8 mouse cellular contexts compared by ENCODE assay signal in the genomic region with DNA sequence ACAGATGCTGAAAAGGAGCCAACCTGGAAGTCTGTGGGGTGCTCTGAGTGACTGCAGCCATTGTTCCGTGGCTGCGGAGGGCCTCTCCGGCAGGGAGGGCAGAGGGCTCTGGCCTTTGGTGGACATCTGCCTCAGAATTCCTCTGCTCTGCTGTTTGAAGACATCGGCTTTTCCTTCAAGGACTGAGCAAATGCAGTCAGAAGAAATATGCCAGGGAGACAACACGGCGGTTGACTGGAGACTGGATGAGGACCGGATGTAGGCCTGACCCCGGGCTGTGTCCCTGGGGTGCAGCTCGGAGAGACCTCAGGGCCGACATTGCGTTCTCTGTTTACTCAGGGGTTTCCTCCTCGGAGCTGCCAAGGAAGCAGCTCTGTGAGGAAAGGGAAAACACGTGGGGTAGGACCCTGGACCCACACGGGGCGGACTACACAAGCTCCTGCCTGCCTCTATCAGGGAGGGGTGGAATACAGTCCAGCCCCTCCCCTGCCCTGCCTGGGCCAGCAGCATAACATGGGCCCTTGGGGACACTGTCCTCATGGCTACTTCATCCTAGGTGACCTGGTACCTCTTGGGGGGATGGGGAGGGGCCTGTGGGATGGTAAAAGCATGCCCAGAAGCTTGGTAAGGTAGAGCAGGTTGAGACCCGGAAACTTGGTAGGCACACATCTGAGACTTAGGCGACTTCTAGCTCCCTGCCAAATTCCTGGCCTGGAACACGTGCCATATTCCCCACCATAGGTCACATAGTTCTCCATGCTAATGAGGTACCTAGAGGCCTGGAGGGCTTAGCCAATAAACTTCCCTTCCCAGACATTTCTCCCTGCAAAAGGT.
DNase-seq lines count a peak whose midpoint lies in the region; ATAC-seq and TF ChIP-seq lines count a peak whose summit lies in the region.

No protein-coding gene starts in this region.

- H3K36me3 ChIP-seq in forebrain, embryonic 11.5 days (ENCODE audit: control insufficient read depth, insufficient read depth, low read length) = no peaks in the 10 kb centered on the region
- H3K36me3 ChIP-seq in forebrain, embryonic 12.5 days (replicated peaks) = no peaks in the 10 kb centered on the region
- H3K36me3 ChIP-seq in kidney, embryonic 14.5 days (ENCODE audit: control insufficient read depth, insufficient read depth, low read length) = no peaks in the 10 kb centered on the region
- no peaks in the 10 kb centered on the region for H3K36me3 ChIP-seq in lung, postnatal 0 days (ENCODE audit: insufficient read depth, low read length)

- no peak overlapping the region for H3K4me3 ChIP-seq in forebrain, embryonic 11.5 days (ENCODE audit: low read depth, low read length)
- H3K4me3 ChIP-seq in forebrain, embryonic 12.5 days (replicated peaks) = no peak overlapping the region
- H3K4me3 ChIP-seq in kidney, embryonic 14.5 days (ENCODE audit: low read length) = no peak overlapping the region
- no peak overlapping the region for H3K4me3 ChIP-seq in lung, postnatal 0 days (ENCODE audit: low read depth, low read length)

- no peak overlapping the region for H3K9ac ChIP-seq in forebrain, embryonic 11.5 days (ENCODE audit: low read length)
- no peak overlapping the region for H3K9ac ChIP-seq in forebrain, embryonic 12.5 days
- no peak overlapping the region for H3K9ac ChIP-seq in kidney, embryonic 14.5 days (ENCODE audit: low read depth, low read length)
- no peak overlapping the region for H3K9ac ChIP-seq in lung, postnatal 0 days (replicated peaks; ENCODE audit: low read depth)

- no peak for TF ChIP-seq CTCF in lung, postnatal 0 days (IDR thresholded peaks at IDR 0.05)

- no peak overlapping the region for H3K27ac ChIP-seq in forebrain, embryonic 11.5 days (ENCODE audit: low read depth, low read length)
- H3K27ac ChIP-seq in forebrain, embryonic 12.5 days = no peak overlapping the region
- H3K27ac ChIP-seq in kidney, embryonic 14.5 days (ENCODE audit: low read depth, low read length) = peak overlapping the region; percentile 42; the same call in 1 of the 2 replicates
- H3K27ac ChIP-seq in lung, postnatal 0 days (ENCODE audit: low read length) = peak overlapping the region; percentile 82

- peak; percentile 57 for DNase-seq in forebrain, embryonic 11.5 days (ENCODE audit: low spot score)
- peak; percentile 87 for DNase-seq in heart, adult 8-10 months (ENCODE audit: low spot score)
- DNase-seq in lung, postnatal 0 days (ENCODE audit: low spot score) = peak; percentile 78
- DNase-seq in adipocyte (ENCODE audit: low spot score) = no peak
- DNase-seq in left cerebral cortex, adult 11 months (ENCODE audit: low spot score) = no peak
- no peak for DNase-seq in urinary bladder, adult 2 months (ENCODE audit: low spot score)

- no peak for ATAC-seq in forebrain, embryonic 11.5 days (replicated peaks; ENCODE audit: low FRiP score)
- no peak for ATAC-seq in forebrain, embryonic 12.5 days (ENCODE audit: low FRiP score)
- peak; percentile 70; the same call in 1 of the 2 replicates for ATAC-seq in kidney, embryonic 14.5 days (ENCODE audit: low FRiP score, low TSS enrichment)
- ATAC-seq in lung, postnatal 0 days = peak; percentile 91

- no peaks in the 10 kb centered on the region for H3K4me1 ChIP-seq in forebrain, embryonic 11.5 days (replicated peaks; ENCODE audit: control insufficient read depth, insufficient read depth, low read length)
- H3K4me1 ChIP-seq in forebrain, embryonic 12.5 days = peaks cover 5% of the 10 kb centered on the region
- peaks cover 11% of the 10 kb centered on the region for H3K4me1 ChIP-seq in kidney, embryonic 14.5 days (ENCODE audit: control insufficient read depth, insufficient read depth, low read length)
- no peaks in the 10 kb centered on the region for H3K4me1 ChIP-seq in lung, postnatal 0 days (ENCODE audit: insufficient read depth, low read depth, low read length)

- 71% methylated on average over 18 of the region's 18 CpGs for WGBS in forebrain, embryonic 11.5 days
- WGBS in forebrain, embryonic 12.5 days = 77% methylated on average over 18 of the region's 18 CpGs
- WGBS in kidney, embryonic 14.5 days = 47% methylated on average over 18 of the region's 18 CpGs
- WGBS in lung, postnatal 0 days = 44% methylated on average over 18 of the region's 18 CpGs

- no peaks in the 10 kb centered on the region for H3K9me3 ChIP-seq in forebrain, embryonic 11.5 days (ENCODE audit: control insufficient read depth, low read length)
- no peaks in the 10 kb centered on the region for H3K9me3 ChIP-seq in forebrain, embryonic 12.5 days
- no peaks in the 10 kb centered on the region for H3K9me3 ChIP-seq in kidney, embryonic 14.5 days (ENCODE audit: control insufficient read depth, low read length)
- no peaks in the 10 kb centered on the region for H3K9me3 ChIP-seq in lung, postnatal 0 days (ENCODE audit: low read length)

- TF ChIP-seq EP300 in lung, postnatal 0 days (IDR thresholded peaks at IDR 0.05) = peak; percentile 72

- no peak overlapping the region for H3K4me2 ChIP-seq in forebrain, embryonic 11.5 days (ENCODE audit: low read depth, low read length, severe bottlenecking)
- no peak overlapping the region for H3K4me2 ChIP-seq in forebrain, embryonic 12.5 days
- no peak overlapping the region for H3K4me2 ChIP-seq in kidney, embryonic 14.5 days (replicated peaks; ENCODE audit: low read depth, low read length)
- H3K4me2 ChIP-seq in lung, postnatal 0 days (replicated peaks; ENCODE audit: low read depth, low read length) = no peak overlapping the region

- H3K27me3 ChIP-seq in forebrain, embryonic 11.5 days (ENCODE audit: control insufficient read depth, insufficient read depth, low read length) = no peaks in the 10 kb centered on the region
- no peaks in the 10 kb centered on the region for H3K27me3 ChIP-seq in forebrain, embryonic 12.5 days
- H3K27me3 ChIP-seq in kidney, embryonic 14.5 days (ENCODE audit: control insufficient read depth, insufficient read depth, low read length) = no peaks in the 10 kb centered on the region
- H3K27me3 ChIP-seq in lung, postnatal 0 days (replicated peaks; ENCODE audit: insufficient read depth, low read length) = no peaks in the 10 kb centered on the region

Comparison
In these comparisons a context has a peak if more than half of its experiments do, and no peak if none do; other contexts are left out.
1. ATAC-seq: peak in kidney, embryonic 14.5 days (single experiment) and lung, postnatal 0 days (single experiment); none in forebrain, embryonic 11.5 days (single experiment) and forebrain, embryonic 12.5 days (single experiment).
2. DNase-seq: peak in forebrain, embryonic 11.5 days (single experiment), heart, adult 8-10 months (single experiment) and lung, postnatal 0 days (single experiment); none in adipocyte (single experiment), left cerebral cortex, adult 11 months (single experiment) and urinary bladder, adult 2 months (single experiment).
3. H3K27ac ChIP-seq: peak in kidney, embryonic 14.5 days (single experiment) and lung, postnatal 0 days (single experiment); none in forebrain, embryonic 11.5 days (single experiment) and forebrain, embryonic 12.5 days (single experiment).